Mouse (Mus musculus) adrenal gland, postnatal 36 days (tissue): ENCODE results near the gene Igsf21. TPM values are rescaled to one million over a fixed set of nuclear protein-coding genes. Genes with fewer than 3 reads are reported as not detected.

Experiments used
- DNase-seq, 2 experiments: peaks; one replicate each; pipeline ENCODE4 v3.0.0; 2021; ENCODE audit warnings: mixed read lengths in 1 of 2
- long read RNA-seq, 2 experiments: library from polyadenylated mRNA; stranded (forward); transcript quantifications; one replicate each; pipeline ENCODE4 v2.0.0; 2021; ENCODE audit warnings: borderline sequencing depth in 2 of 2
- total RNA-seq, 2 experiments: library from RNA; stranded (reverse); gene quantifications; 2 replicates each; pipeline ENCODE4 v1.2.3; 2021

Igsf21 gene
- total RNA-seq, result 1 to 10 TPM; 2.9 to 3.7 TPM
- long read RNA-seq, experiment 1, partial matches to known transcripts, result 6 of 8 reads
- long read RNA-seq, experiment 1, other reads (novel, unspliced or antisense), result 2 of 8 reads
- long read RNA-seq, experiment 2, partial matches to known transcripts, result 5 of 5 reads
- long read RNA-seq, experiment 2, other reads (novel, unspliced or antisense), result 0 of 5 reads

DNA sequence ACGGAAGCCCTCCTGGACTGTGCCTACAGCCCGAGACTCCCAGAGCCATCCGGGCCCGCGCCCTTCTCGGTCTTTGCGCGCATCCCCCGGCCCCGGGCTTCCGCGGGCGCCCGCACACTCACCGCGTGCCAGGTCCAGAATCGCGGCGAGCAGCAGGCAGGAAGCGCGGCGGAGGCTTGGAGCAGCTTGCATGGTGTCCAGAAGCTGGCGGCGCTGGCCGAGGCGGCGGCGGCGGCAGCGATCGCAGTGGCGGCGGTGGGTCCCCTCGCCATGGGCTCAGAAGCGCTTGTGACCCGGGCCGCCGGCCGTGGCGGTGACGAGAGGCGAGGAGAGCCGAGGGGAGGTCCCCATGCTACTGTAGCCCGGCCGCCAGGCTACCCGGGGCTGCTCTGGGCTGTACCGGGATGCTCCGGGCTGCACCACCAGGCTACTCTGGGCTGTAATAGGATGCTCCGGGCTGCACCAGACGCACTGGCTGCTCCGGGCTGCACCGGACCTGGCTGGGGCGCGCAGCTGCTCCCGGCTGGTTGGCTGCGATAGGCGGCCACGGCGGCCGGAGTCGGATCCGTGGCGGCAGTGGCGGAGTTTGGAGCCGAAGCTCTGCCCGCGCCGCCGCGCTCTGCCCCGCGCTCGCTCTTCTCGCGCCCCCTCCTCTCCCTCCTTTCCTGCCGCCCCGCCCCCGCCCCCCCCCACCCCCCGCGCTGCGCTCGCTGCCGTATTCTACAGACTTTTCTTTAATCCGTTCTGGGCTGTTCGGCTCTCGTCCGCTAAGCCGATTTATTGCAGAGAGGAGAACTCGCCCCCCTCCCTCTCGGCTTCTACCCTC lies at the start of gene Igsf21:
TSS of gene Igsf21 (minus strand) at position 605 of the 826 bp plus-strand sequence.
- peak; percentile 24 to 40 for DNase-seq

DNA sequence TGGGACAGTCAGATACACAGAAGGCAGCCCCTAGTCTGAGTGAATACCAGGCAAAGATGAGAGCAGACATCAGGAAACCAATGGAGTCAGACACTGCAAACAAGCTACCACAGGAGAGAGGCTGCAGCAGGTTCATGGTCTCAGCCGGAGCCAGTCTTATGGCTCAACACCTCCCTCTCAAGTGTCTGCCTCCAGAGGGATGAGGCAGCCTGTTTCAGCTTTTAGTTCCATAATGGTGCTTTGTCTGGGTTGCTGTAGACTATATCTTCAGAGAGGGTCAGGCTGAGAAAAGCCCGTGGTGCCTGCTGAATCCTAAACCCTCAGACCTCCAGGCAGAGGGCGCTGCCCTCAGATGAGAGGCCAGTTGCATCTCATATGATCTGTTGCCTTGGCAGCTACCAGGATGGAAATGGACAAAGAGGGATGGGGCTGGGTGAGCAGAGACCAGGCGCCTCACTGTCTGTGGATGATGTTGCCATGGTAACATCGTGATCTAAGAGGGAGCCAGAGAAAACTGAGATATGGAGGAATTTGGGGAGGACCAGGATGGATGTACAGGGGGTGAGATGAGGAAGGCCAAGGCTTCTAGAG lies 39.2 kb upstream of the Igsf21 start:
- DNase-seq, result no peak

DNA sequence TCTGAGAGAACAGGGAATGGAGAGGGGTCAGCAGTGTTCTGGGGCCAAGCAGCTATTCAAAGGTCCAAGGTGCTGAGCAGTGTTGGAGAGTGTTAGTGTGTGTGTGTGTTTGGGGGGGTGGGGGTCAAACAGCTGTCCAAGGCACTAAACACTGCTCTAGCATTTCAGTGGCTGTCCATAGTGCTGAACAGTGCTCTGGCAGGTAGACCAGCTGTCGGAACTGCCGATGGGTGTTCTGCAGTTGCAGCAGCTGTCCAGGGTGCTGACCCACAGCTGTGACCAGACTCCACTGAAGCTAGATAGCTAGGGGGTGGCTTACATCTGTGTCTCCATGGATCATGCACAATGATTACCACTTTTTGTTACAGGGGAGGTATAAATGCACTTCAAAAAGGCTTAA lies 36.8 kb upstream of the Igsf21 start:
- DNase-seq, result peak; percentile 65 to 79

DNA sequence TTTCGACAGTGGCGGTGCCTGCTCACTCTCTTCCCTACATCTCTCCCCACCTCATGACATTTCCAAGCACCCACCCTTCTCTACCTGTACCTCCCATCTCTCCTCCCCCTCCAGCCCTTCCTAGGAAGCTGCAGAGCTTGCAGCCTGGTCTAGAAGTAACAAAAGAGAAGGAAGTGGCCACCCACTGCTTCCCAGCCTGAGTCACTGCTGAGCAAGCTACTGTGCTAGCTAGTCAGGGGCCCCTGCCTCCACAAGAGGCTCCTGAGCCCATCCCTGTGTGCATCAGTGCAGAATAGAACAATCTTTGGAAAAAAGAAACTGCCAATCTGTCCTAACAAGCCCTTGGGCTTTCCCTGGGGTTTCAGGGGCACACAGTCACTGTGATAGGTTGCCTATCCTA lies 31.7 kb upstream of the Igsf21 start:
- no peak for DNase-seq

DNA sequence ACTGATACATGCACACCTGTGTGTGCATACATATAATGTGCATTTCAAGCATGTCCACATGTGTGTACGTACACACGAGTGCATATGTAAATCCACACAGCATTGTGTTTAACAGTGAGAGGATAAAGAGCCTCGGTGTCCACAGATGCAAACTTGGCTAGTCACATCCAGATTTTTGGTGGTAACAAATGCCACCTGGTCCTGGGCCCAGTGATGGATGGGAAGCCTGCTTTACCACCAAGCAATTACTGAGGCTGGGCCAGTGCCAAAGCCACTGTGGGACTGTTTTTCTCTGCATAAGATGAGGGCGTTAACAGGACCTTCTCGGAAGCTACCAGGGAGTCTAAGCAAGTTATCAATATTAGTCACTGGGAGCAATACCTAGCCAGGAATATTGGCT lies 25.3 kb upstream of the Igsf21 start:
- DNase-seq, result no peak

DNA sequence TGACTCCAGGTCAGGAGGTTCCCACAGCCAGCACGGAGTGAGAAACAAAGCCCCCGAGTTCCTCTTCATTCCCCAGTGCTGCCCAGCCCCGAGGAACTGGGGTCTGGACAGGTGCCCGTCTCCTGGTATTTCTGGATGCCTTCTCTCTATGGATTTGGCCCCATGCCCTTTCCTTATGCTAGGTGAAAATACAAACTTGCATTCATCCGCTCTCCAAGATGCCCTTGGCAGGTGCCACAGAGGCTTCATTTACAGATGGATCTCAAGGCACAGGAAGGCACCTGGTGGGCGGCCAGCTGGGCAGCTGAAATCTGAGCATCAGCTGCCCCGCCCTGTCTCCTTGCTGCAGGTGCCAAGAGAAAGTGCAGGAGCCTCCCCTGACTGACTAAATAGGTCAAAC lies 23.9 kb upstream of the Igsf21 start:
- DNase-seq, result no peak

DNA sequence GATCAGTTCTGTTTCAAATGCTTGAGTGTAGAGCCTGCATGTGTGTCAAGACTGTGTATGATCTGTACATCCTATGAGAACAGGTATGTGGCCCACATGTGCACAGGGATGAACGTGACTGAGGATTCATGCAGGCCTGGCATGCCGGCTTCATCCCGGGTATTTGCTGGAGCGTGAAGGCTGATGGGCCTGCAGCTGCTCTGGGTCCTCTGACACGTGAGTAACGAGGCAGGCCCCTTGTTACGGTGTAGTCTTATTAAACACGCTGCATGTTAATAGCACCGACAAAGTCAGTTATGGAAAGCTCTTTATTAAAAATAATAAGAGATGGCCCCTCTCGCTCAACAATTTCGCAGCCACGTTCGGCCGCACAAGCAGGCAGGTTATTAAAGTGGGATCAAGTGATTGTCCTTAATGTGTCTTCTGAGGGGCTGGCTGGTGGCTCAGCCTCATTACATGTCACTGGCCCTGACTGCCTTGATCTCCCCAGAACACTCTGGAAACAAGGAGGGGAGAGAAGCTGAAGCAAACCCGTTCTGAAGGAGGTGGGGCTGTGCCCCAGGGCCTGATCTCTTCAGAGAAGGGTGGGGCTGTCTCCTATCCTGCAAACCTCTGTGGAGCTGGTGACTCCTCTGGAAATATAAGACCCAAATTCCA lies 22.7 kb upstream of the Igsf21 start:
- DNase-seq, result no peak

DNA sequence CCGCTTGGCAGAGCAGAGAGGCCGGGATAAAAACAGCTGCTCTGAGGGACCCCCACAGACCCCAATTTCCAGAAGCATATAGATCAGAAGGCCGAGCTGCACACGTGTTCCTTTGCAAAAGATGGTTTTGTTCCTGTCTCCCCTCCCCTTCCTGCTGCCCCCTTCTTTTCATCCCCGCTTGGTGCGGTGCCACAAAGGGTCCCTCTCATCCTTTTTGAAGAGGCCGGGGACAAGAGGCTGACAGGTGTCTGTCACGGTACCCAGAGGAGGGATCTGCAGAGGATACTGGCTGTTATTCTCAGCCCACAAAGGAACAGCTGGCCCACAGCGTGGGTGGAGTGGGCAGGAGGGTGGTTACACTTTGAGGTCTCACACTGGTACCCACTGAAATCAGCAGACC lies 21.3 kb upstream of the Igsf21 start:
- no peak for DNase-seq

DNA sequence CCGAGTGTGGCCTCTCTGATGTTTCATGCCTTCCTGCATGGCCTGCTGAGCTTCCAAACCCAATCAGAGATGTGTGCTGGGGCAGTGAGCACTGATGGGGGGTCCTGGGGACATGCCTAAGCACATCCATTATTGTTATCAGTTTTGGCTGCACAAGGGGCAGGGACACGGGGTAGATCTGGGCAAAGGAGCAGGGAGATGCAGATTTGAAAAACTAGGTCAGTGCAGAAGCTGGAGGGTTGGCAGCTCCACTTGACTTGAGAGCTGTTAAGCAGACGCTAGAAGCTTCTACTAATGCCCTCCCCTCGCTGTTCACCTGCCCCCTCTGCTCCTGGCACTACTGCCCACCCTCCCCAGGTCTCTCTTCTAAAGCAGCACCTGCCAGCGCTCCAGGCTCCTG lies 20.5 kb upstream of the Igsf21 start:
- DNase-seq, result no peak

DNA sequence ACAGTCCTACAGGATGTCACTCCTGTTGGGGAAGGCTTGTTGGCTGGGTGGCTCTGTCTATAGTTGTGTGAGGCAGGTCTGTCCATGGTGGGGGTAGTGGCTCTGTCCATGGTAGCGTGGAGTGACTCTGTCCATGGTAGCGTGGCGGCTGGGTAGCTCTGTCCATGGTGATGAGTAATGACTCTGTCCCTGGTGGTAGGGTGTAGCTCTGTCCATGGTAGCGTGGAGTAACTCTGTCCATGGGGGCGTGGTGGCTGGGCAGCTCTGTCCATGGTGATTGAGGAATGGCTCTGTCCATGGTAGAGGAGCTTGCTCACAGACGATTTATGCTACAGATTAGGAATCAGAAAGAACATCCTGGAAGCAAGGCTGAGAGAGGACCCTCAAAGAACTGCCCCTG lies 12.4 kb upstream of the Igsf21 start:
- peak; percentile 44 to 62 for DNase-seq

DNA sequence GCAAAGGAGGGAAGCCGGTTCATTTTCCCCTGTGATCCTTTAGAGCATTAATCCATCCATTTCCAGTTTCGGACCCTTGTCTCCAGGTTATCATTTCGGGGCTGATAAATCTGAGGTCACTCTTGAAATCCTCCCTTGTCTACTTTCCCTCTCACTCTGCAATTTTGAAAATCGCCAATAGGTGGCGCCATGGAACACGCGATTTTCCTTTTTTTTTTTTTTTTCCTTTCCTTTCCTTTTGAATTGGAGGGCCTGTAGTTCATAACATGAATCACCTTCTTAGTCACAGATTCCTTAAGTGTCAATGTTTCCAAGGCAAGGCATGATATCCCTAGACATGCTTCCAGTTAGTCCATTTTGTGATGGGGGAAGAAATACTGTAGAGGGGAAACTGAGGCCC lies 5.8 kb upstream of the Igsf21 start:
- DNase-seq, result peak in 1 of 2 experiments; percentile 33

DNA sequence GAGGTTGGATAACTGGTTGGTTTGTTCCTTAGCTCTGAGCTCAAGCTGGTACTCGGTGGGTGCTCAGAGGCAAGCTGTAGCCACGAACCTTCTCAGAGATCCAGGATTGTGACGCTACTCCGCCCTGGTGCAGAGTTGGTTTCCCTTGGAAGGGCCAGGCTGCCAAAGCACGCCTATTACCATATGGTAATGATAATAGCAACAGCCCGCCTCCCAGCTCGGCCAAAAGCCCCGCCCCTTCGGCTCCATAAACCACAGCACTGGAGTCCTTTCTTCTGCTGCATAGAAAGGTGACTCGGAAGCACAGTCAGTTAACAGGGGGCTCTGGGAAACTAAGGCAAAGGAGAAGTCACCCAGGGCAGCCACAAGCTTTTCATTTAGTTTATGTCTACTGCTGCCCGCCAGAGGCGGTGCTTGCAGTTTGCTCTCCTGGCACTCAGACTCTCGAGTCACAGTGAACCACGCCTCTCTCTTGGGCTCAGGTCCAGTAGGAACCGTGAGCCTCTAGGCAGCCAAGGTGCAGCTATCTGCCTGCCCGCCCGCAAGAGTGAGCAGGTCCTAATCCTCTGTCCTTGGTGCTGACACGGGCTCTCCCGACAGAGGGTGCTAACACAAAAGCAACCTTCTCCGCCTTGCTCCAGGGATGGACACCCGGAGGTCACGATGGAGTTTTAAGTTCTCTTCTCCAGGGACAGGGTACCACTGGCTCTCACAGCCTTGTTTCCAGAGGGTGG lies 2.6 kb upstream of the Igsf21 start:
- peak; percentile 42 to 64 for DNase-seq

DNA sequence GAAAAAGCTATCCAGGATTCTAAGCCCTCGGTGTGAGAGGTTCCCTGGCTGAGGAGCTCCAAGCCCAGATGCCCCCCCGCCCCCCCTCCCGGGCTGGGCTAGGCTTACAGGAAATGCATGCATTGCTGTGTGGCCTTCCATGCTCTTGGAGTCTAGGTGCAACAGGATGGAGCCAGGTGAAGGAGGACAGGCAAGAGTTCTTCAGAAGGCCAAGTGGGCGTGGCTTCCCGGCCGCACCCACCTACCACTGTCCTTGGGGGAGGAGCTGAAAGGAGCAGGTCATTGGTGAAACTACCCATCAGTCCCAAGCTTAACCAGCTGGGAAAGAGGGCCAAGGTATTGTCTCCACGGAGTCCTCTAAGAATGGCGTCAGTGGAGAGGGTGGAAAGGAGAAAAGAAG lies 1.8 kb upstream of the Igsf21 start:
- DNase-seq, result no peak

DNA sequence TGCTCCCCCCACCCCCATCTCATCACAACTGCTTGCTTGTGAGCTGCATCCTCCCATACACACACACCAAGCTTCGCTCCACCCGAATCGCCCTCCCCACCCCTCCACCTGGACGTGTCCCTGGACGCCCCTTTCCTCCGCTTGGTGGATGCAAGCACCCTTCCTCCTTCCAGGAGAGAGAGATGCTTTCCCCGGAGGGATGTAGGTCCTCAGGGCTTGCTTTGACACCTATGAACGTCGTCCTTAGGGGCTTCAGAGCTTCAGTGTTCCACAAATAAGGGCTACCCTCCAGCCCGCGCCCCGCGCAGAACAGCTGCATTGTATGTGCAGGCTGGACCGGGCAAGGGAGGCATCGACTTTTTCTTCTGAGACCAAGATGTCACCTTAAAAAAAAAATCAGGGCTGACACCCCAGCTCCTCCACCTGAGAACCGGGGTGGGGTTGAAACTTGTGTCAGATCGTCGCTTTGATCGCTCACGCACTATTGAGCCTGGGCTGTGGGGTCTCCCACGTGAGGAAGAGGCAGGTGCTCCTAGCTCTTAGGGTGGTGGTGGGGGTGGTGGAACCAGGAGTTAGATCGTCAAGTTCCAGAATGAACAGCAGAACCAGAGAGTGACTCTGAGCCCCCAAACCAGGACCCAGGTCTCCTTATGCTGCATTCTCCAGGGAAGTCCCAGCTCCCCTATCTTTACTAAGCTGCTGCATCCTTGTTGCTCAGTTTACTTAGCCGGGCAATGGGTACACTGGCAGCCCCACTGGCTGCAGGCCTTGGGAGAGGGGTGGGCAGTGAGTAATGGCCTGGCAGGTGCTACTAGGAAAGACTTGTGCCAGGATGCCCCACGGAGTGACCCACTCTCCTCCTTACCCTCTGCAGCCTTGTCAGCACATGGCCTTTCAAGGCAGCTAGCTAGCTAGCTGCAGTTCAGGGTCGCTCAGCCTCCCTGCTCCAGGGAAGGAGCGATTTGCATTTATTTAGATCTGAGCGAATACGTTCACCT lies 721 bp upstream of the Igsf21 start:
- DNase-seq, result no peak

DNA sequence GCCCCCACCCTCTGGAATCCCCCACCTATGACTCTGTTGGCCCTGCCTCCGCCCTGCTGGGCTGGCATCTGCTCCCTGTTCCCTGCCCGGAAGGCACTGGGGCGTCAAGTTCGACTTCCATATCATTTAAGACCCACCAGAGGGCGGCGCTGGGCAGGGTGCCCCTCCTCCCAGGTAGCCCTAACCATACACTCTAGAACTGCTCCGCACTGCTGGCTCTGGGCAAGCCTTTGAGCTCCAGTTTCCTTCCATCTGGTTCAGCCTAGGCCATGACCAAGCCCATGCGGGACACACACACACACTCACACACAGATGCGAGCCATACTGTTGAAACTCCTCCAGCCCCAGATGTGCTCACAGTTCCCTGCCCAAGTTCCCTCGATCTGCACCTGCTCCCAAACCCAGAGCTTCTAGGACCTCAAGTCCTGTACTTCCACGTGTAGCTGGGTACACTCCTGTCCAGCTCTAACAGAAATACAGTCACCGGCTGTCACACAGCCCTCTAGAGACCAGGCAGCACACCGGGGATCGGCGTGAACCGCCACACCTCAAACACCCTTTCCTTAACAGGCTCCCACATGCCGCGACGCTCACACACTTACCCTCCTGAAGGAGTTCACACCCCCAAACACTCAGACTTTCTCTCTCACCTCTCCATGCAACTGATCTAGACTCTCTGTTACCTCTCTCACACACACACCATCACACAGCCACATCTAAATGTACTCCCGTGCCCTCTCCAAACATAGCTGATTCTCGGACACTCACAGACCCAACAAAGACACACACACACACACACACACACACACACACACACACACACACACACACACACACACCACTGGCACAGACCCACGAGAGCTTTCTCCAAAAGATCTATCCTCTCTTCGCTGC lies 1.1 kb downstream of the Igsf21 start:
- DNase-seq, result no peak

DNA sequence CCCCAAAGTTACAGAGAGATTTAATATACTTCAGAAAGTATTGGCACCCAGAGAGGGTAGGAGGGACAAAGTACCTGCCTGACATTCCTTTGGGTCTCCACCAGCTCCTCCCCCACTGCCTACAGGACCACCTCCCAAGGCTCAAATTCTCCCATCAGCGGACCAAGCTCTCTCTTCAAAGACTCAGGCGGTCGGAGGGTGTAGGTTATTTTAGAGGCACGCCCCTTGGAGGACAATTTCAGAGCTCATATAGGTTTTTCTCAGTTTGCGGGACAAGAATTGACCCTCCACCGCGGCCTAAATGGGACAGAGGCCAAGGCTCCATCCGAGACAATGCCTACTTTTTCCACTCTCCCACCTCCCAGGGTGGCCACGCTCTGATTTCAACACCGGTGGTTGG lies 1.7 kb downstream of the Igsf21 start:
- no peak for DNase-seq

DNA sequence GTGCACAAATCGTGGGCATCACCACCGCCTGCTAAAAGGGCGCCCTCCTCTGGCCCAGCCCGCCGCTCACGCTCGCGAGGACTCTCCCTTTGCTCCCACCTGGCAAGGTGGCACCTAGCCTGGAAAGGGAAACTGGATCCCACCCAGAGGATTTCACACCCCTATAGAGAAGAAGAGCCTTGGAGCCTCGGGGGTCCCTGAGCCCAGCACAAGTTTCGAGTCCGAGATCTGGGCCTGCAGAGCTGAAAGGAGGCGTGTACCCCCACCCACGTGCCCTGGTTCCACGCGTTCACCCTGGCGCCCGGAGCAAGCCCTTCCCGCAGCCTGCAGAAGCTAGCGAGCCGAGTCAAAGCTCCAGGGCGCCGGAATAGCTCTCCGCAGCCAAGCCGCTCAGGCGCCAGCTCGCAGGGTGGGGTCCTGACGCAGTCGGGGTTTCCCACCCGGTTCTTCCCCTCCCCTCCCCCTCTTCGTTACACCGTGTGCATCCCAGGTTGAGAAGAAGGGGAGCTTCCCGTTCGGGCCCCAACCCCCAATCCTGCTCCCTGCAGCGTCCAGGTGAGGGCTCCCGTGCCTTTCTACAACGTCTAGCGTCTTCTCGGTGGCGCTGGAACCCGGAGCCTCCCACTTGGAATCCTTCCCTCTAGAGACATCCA lies 2.3 kb downstream of the Igsf21 start:
- DNase-seq, result no peak

DNA sequence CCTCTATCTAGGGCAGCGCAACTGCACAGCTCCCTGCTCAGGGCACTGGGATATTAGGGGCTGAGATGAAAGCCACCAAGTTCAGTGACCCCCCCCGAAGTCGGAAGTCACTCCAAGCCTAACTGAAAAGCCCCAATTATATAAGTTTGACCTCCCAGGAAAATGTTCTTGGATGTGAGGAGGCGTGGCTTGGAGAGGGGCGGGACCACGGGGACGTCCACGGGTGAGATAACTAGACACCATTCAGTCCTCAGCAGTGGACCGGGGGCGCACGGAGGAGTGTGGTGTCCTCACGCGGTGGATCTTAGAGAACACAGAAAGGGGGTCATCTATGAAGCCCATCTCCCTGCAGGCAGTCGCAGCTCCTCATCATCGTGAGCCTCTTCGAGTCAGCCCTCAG lies 3.4 kb downstream of the Igsf21 start:
- no peak for DNase-seq

DNA sequence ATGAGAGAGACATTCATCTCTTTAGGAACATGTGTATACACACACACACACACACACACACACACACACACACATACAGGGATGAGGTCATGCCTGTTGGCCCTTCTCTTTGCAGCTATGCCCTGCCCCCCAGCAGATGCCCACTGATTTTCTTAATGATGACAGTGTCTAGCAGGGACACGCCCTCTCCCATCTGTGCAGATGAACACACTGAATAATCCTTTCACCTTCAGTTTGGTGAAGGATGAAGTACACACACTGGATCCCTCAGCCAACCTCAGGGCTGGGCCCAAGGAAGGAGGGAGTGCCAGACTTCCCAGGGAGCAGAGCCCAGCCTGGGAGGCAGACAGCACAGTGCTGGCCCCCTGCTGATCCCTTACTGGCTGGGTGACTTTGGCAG lies 4.3 kb downstream of the Igsf21 start:
- DNase-seq, result no peak
